Mouse (Mus musculus) ES-E14 (cell line): Measurements from ENCODE around the gene Blvrb.

ENCODE experiments used
- CHD2 ChIP-seq: IDR thresholded peaks from 2 replicates; pipeline ENCODE4 v1.6.1; 2014; ENCODE audit warnings: mild to moderate bottlenecking, low read depth, low read length, inconsistent platforms
- HCFC1 ChIP-seq: IDR thresholded peaks from 2 replicates; pipeline ENCODE4 v1.6.1; 2012; ENCODE audit warnings: low read length, inconsistent platforms, borderline replicate concordance; ENCODE audit not compliant: insufficient read depth
- MAFK ChIP-seq: IDR thresholded peaks from 2 replicates; pipeline ENCODE4 v1.6.1; 2014; ENCODE audit warnings: mild to moderate bottlenecking, low read depth, low read length, inconsistent platforms; ENCODE audit not compliant: insufficient read depth
- ZC3H11A ChIP-seq: IDR thresholded peaks from 2 replicates; pipeline ENCODE4 v1.6.1; 2012; ENCODE audit warnings: low read depth, mild to moderate bottlenecking, inconsistent platforms, low read length, borderline replicate concordance

- TF ChIP-seq MAFK (no peak), HCFC1 (no peak), ZC3H11A (no peak), CHD2 (no peak)
Measured at GRCm38 (mm10) chr7:27460477-27460876, 12.7 kb downstream of the Blvrb start.
